Mouse (Mus musculus) kidney, embryonic 14.5 days (tissue): ENCODE measurements around the gene E130308A19Rik. TPM values are rescaled to one million over a fixed set of nuclear protein-coding genes. Genes with fewer than 3 reads are reported as not detected.

Experiments used
- ATAC-seq: fragments of 200-750 bp; cut with Nextera tagmentation; 2 replicates; pipeline ENCODE4 v1.8.0; 2017; ENCODE audit warnings: moderate number of reproducible peaks, mild to moderate bottlenecking, moderate TSS enrichment, moderate library complexity; ENCODE audit not compliant: low FRiP score, low TSS enrichment
- H3K27ac ChIP-seq: fragments of 300-500 bp; sonication (generic); 2 replicates; pipeline ENCODE4 v1.5.1; 2014; ENCODE audit warnings: low read depth, mild to moderate bottlenecking, low read length, moderate library complexity, mixed read lengths
- H3K27me3 ChIP-seq: fragments of 300-500 bp; sonication (generic); 2 replicates; pipeline ENCODE4 v1.6.1; 2014; ENCODE audit warnings: mild to moderate bottlenecking, low read length; ENCODE audit not compliant: control insufficient read depth, insufficient read depth
- H3K36me3 ChIP-seq: fragments of 300-500 bp; sonication (generic); 2 replicates; pipeline ENCODE4 v1.6.1; 2014; ENCODE audit warnings: low read length, mixed read lengths; ENCODE audit not compliant: control insufficient read depth, insufficient read depth
- H3K4me1 ChIP-seq: fragments of 300-500 bp; sonication (generic); 2 replicates; pipeline ENCODE4 v1.6.1; 2014; ENCODE audit warnings: low read length, mixed read lengths; ENCODE audit not compliant: control insufficient read depth, insufficient read depth
- H3K4me2 ChIP-seq: fragments of 300-500 bp; sonication (generic); replicated peaks from 2 replicates; pipeline ENCODE4 v1.6.1; 2014; ENCODE audit warnings: low read depth, mild to moderate bottlenecking, low read length
- H3K4me3 ChIP-seq: fragments of 300-500 bp; sonication (generic); 2 replicates; pipeline ENCODE4 v1.5.1; 2014; ENCODE audit warnings: mild to moderate bottlenecking, low read length
- H3K9ac ChIP-seq: fragments of 300-500 bp; sonication (generic); 2 replicates; pipeline ENCODE4 v1.6.1; 2014; ENCODE audit warnings: low read depth, mild to moderate bottlenecking, low read length, moderate library complexity
- H3K9me3 ChIP-seq: fragments of 300-500 bp; sonication (generic); 2 replicates; pipeline ENCODE4 v1.6.1; 2016; ENCODE audit warnings: low read length; ENCODE audit not compliant: control insufficient read depth
- WGBS: fragments of 180-500 bp; shearing (Covaris S2); extraction: QIAGEN DNeasy Blood & Tissue Kit; methylation state at CpG from one replicate; pipeline ENCODE4 v1.1.7; 2014; 5-methylcytosine and 5-hydroxymethylcytosine counted together
- polyA plus RNA-seq: library from polyadenylated mRNA; unstranded; fragments of >200 nt; fragmentation: Nextera tagmentation; extraction: Ambion mirVana; gene quantifications from 2 replicates; pipeline ENCODE4 v1.2.1, GENCODE M21; 2014

E130308A19Rik gene
- polyA plus RNA-seq, 1 experiment from 2014 or later, result 47.3 TPM

DNA sequence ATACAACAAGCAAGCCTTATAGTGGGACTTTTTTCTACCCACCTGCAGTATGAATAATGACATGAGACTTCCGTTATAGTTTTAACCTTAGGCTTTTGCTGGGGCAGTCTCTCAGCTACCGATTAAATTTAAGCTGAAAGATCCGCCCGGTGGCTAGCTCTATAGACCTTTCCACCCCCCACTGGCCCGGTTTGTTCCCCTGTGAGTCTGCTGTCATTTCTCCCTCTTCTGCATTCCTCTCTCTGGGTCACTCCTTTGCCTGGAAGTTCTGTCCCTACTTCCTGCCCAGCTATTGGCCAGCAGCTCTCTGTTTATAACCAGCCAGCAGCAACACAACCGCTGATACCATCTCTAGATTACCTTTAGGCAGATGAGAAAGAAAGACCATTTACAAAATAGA, 86.4 kb downstream of the E130308A19Rik start:
- ATAC-seq, result no peak
- H3K4me2 ChIP-seq, result no peak overlapping the region
- H3K9ac ChIP-seq, result no peak overlapping the region
- H3K9me3 ChIP-seq, result no peaks in the 10 kb centered on the region
- peaks cover 49% of the 10 kb centered on the region for H3K4me1 ChIP-seq
- no peaks in the 10 kb centered on the region for H3K27me3 ChIP-seq
- WGBS, result 54% methylated on average over 6 of the region's 6 CpGs
- H3K27ac ChIP-seq, result no peak overlapping the region
- no peak overlapping the region for H3K4me3 ChIP-seq
- H3K36me3 ChIP-seq, result no peaks in the 10 kb centered on the region

DNA sequence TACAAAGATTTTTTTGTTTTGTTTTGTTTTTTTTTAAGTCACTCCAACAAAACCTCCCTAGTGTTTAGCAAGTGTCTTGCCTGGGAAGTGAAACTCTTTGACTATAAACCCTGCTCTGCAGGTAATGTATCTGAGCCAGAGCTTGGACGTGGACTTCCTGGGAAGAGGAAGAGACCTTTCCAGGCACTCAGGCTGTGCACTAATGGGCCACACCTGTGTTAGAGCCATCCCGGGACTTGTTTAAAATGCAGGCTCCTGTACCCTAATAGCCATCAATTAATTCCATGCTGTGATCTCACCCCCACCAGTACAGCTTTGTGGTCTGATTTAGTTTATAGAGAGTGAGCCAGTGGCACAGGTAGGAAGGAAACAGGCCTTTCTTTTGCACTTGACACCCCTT, 86.9 kb downstream of the E130308A19Rik start:
- H3K4me1 ChIP-seq, result peaks cover 49% of the 10 kb centered on the region
- no peaks in the 10 kb centered on the region for H3K27me3 ChIP-seq
- no peak for ATAC-seq
- no peak overlapping the region for H3K4me2 ChIP-seq
- WGBS, result 48% methylated on average over 2 of the region's 2 CpGs
- no peaks in the 10 kb centered on the region for H3K9me3 ChIP-seq
- H3K27ac ChIP-seq, result no peak overlapping the region
- H3K9ac ChIP-seq, result no peak overlapping the region
- H3K4me3 ChIP-seq, result no peak overlapping the region
- H3K36me3 ChIP-seq, result no peaks in the 10 kb centered on the region

DNA sequence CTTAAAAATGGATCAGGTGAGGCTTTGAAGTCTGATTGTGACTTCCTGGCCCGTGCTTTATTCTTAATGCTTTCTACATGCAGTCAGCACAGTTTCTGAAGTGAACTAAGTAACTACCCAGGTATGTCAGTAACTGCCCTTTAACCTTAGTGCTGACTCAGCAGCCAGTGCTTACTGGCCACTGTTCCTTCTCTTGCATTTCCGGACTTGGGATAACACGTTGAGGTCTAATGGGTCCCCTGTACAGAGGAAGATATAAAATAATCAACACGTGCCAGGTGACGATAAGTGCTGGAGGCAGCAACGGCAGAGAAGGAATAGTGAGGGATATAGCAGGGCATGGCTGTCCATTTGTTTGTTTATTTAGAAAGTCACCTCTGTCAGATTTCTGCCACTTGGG, 88.5 kb downstream of the E130308A19Rik start:
- Histone ChIP-seq H3K27ac (no peak overlapping the region), H3K9ac (no peak overlapping the region), H3K27me3 (no peaks in the 10 kb centered on the region), H3K4me2 (no peak overlapping the region), H3K9me3 (no peaks in the 10 kb centered on the region), H3K4me3 (no peak overlapping the region), H3K36me3 (no peaks in the 10 kb centered on the region), H3K4me1 (peaks cover 57% of the 10 kb centered on the region)
- WGBS, result 68% methylated on average over 6 of the region's 6 CpGs
- ATAC-seq, result no peak

DNA sequence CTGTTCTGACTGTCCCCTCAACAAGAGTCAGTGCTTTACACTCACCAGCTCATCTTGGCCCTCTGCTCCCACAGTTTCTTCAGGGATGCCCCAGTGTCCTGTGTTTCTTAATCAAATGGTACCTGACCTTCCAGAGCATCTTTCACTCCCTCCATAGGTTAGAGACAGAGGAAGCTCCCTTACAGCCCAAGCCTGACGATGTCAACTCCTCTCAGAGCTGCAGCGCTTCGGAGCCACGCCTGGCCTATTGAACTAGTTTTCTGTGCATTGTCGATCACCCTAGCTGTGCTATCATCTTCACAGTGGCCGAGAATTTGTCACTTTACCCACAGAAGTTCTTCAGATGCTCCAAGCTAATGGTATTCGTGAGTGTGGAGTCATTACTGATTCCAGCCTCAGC, 88.9 kb downstream of the E130308A19Rik start:
- Histone ChIP-seq H3K9ac (no peak overlapping the region), H3K36me3 (peaks cover 3% of the 10 kb centered on the region), H3K4me2 (no peak overlapping the region), H3K27me3 (no peaks in the 10 kb centered on the region), H3K27ac (no peak overlapping the region), H3K9me3 (no peaks in the 10 kb centered on the region), H3K4me1 (peaks cover 57% of the 10 kb centered on the region), H3K4me3 (no peak overlapping the region)
- no peak for ATAC-seq
- 59% methylated on average over 7 of the region's 7 CpGs for WGBS

DNA sequence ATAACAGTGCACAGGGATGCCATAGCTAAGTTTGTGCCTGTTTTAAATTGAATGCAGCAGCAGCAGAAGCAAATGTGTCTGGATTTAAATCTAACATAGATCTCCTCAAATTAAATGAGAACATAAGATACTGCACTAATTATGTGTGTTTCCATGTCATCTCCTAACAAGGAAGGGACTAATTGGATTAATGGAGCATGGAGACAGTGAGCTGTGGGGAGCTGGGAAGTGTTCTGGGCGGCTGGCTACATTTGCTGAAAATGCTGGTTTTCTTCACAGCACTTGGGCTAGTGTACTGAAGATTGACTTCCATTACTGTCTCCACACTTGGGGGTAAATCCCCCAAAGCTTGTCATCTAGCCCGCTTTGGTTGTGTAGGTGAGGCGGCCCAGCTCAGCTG, 89.5 kb downstream of the E130308A19Rik start:
- WGBS, result 56% methylated on average over 3 of the region's 3 CpGs
- H3K9ac ChIP-seq, result 0 out of 2 replicates have a peak overlapping the region, but pooled peaks have one; percentile 12
- H3K4me2 ChIP-seq, result no peak overlapping the region
- H3K9me3 ChIP-seq, result no peaks in the 10 kb centered on the region
- peaks cover 9% of the 10 kb centered on the region for H3K36me3 ChIP-seq
- H3K27ac ChIP-seq, result no peak overlapping the region
- H3K4me3 ChIP-seq, result no peak overlapping the region
- H3K4me1 ChIP-seq, result peaks cover 57% of the 10 kb centered on the region
- H3K27me3 ChIP-seq, result no peaks in the 10 kb centered on the region
- no peak for ATAC-seq

DNA sequence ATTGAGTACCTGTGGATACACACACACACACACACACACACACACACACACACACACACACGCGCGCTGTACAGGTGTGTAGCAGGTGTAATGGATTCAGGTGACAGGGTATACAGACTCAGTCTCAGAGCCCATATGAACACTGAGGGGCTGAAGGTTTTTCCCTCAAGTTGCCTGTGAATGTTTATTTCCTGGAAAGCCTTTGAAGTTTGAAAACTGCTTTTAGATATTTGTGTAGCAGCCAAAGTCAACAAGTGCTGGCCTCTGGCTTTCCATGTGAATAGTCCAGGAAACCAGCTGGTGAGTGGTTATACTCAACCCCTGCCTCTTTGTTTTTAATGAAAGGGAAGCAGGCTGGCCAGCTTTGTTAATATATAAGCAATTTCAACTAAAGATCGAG, 91.3 kb downstream of the E130308A19Rik start:
- Histone ChIP-seq H3K4me3 (no peak overlapping the region), H3K27ac (peak overlapping the region; percentile 55; the same call in 1 of the 2 replicates), H3K9ac (no peak overlapping the region), H3K4me2 (no peak overlapping the region), H3K36me3 (peaks cover 9% of the 10 kb centered on the region), H3K9me3 (no peaks in the 10 kb centered on the region), H3K4me1 (peaks cover 48% of the 10 kb centered on the region), H3K27me3 (no peaks in the 10 kb centered on the region)
- 59% methylated on average over 4 of the region's 4 CpGs for WGBS
- ATAC-seq, result peak; percentile 65

DNA sequence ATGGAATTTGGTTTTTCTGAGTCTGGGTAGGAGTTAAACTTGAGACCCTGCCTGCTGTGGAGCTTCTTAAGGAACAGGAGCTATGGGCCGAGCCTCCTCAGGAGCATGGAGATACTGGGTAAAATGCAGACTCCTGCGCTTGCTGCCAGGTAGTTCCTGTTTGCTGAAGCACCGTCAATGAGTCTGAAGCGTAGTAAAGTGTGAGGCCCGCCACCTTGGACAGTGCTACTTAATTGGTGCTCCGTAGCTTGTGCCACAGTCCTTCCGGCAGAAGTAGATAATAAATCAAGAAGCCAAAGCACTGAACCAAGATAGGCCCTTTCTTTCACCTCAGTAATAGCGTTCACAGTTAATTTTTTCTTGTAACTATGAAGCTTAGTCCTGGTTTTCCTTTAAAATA, 92.5 kb downstream of the E130308A19Rik start:
- H3K4me1 ChIP-seq, result peaks cover 40% of the 10 kb centered on the region
- H3K36me3 ChIP-seq, result peaks cover 9% of the 10 kb centered on the region
- no peak overlapping the region for H3K9ac ChIP-seq
- 33% methylated on average over 8 of the region's 8 CpGs for WGBS
- no peak overlapping the region for H3K4me2 ChIP-seq
- ATAC-seq, result peak; percentile 34; the same call in 1 of the 2 replicates
- H3K27ac ChIP-seq, result no peak overlapping the region
- H3K9me3 ChIP-seq, result no peaks in the 10 kb centered on the region
- H3K27me3 ChIP-seq, result no peaks in the 10 kb centered on the region
- H3K4me3 ChIP-seq, result no peak overlapping the region

DNA sequence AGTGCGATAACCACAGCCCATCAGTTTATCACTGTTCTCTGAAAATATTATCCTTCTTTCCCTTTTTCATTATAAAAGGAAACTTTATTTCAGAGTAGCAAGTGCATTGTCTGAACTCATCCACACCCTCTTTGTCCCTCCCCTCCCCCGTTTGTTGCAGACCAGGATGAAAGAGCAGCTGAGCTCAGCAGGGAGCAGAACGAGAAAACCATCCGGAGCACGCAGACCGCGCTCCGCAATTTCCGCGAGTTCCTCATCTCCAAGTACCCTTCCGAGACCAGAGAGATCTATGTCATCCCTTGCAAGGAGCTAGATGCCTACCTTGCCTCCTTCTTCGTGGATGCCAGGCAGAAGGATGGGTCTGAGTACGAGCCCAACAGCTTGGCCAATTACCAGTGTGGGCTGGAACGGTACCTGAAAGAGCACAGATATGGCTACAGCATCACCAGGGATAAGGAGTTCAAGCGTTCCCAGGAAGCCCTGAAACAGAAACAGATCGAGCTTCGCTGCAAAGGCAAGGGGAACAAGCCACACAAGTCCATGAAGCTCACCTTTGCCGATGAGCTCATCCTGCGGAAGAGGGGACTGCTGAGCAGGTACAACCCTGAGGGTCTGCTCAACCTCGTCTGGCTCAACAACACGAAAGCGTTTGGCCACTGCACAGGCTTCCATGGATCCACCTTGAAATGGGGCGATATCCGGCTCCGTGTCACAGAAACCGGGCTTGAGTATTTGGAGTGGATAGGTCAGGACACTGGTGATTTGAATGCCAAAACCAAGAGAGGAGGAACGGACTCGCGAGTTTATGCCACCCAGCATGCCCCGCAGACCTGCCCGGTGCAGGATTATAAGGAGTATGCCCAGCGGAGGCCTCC, 93.7 kb downstream of the E130308A19Rik start:
- Histone ChIP-seq H3K9me3 (no peaks in the 10 kb centered on the region), H3K4me1 (peaks cover 34% of the 10 kb centered on the region), H3K27ac (no peak overlapping the region), H3K9ac (no peak overlapping the region), H3K4me2 (no peak overlapping the region), H3K36me3 (peaks cover 9% of the 10 kb centered on the region), H3K27me3 (no peaks in the 10 kb centered on the region), H3K4me3 (no peak overlapping the region)
- ATAC-seq, result no peak
- 89% methylated on average over 32 of the region's 32 CpGs for WGBS

DNA sequence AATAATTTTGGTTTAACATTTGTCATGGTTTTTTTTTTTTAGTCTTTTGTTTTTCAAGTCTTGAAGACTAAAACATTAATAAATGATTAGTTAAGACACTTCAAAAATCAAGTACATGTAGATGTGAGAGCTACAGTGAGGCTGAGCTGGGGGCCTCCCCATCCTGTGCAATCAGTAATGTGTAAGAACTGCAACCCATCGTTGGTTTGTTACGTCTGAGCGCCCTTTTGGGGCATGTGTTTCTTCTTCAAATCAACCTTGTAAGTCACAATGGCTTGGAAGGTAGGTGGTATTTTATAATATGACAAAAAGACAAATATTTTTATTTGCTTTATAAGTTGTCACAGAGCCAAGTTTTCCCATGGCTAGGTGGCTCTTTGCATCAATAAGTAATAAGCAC, 95.8 kb downstream of the E130308A19Rik start:
- Histone ChIP-seq H3K9ac (no peak overlapping the region), H3K27me3 (no peaks in the 10 kb centered on the region), H3K9me3 (no peaks in the 10 kb centered on the region), H3K4me2 (no peak overlapping the region), H3K36me3 (peaks cover 9% of the 10 kb centered on the region), H3K4me1 (peaks cover 15% of the 10 kb centered on the region), H3K27ac (no peak overlapping the region), H3K4me3 (no peak overlapping the region)
- WGBS, result 58% methylated on average over 3 of the region's 3 CpGs
- no peak for ATAC-seq
